Mouse (Mus musculus) liver, postnatal 0 days (tissue): ENCODE data around the gene Pard3b.

Experiments
- CTCF ChIP-seq: sonication (generic); IDR thresholded peaks from 2 replicates; pipeline ENCODE4 v1.5.1; 2016; ENCODE audit warnings: antibody characterized with exemption, low read depth
- EP300 ChIP-seq: IDR thresholded peaks from 2 replicates; pipeline ENCODE4 v1.6.1; 2016; ENCODE audit warnings: antibody characterized with exemption, low read depth, mild to moderate bottlenecking

- no peak for TF ChIP-seq EP300
- no peak for TF ChIP-seq CTCF
These were observed 959.9 kb downstream of the Pard3b start for GRCm38 (mm10) chr1:62598551-62598950.
